Mouse (Mus musculus) forebrain, embryonic 11.5 days (tissue): Measurements from ENCODE around the gene Abhd8. TPM values are rescaled to one million over a fixed set of nuclear protein-coding genes. Genes with fewer than 3 reads are reported as not detected.

Experiments
- ATAC-seq: fragments of 200-750 bp; cut with Nextera tagmentation; replicated peaks from 2 replicates; pipeline ENCODE4 v1.8.0; 2017; ENCODE audit warnings: moderate TSS enrichment; ENCODE audit not compliant: low FRiP score
- DNase-seq: peaks from one replicate; pipeline ENCODE4 v3.0.0-alpha.2; 2017; ENCODE audit warnings: low spot score
- H3K27ac ChIP-seq: fragments of 300-500 bp; sonication (generic); 2 replicates; pipeline ENCODE4 v1.5.1; 2014; ENCODE audit warnings: low read depth, low read length
- H3K27me3 ChIP-seq: fragments of 300-500 bp; sonication (generic); 2 replicates; pipeline ENCODE4 v1.6.1; 2014; ENCODE audit warnings: mild to moderate bottlenecking, low read length, mixed read lengths; ENCODE audit not compliant: control insufficient read depth, insufficient read depth
- H3K36me3 ChIP-seq: fragments of 300-500 bp; sonication (generic); 2 replicates; pipeline ENCODE4 v1.6.1; 2014; ENCODE audit warnings: mild to moderate bottlenecking, low read length, moderate library complexity, mixed read lengths; ENCODE audit not compliant: control insufficient read depth, insufficient read depth
- H3K4me1 ChIP-seq: fragments of 300-500 bp; sonication (generic); replicated peaks from 2 replicates; pipeline ENCODE4 v1.6.1; 2014; ENCODE audit warnings: low read length, mixed read lengths; ENCODE audit not compliant: control insufficient read depth, insufficient read depth
- H3K4me2 ChIP-seq: fragments of 300-500 bp; sonication (generic); 2 replicates; pipeline ENCODE4 v1.6.1; 2014; ENCODE audit warnings: low read depth, mild to moderate bottlenecking, low read length, moderate library complexity, mixed read lengths; ENCODE audit not compliant: severe bottlenecking
- H3K4me3 ChIP-seq: fragments of 300-500 bp; sonication (generic); 2 replicates; pipeline ENCODE4 v1.5.1; 2014; ENCODE audit warnings: low read depth, low read length
- H3K9ac ChIP-seq: fragments of 300-500 bp; sonication (generic); 2 replicates; pipeline ENCODE4 v1.6.1; 2014; ENCODE audit warnings: low read length
- H3K9me3 ChIP-seq: fragments of 300-500 bp; sonication (generic); 2 replicates; pipeline ENCODE4 v1.6.1; 2016; ENCODE audit warnings: low read length, mixed read lengths; ENCODE audit not compliant: control insufficient read depth
- WGBS: fragments of 180-500 bp; shearing (Covaris S2); extraction: QIAGEN DNeasy Blood & Tissue Kit; methylation state at CpG from one replicate; pipeline ENCODE4 v1.1.7; 2014; 5-methylcytosine and 5-hydroxymethylcytosine counted together
- polyA plus RNA-seq: library from polyadenylated mRNA; unstranded; fragments of >200 nt; fragmentation: Nextera tagmentation; extraction: Ambion mirVana; gene quantifications from 2 replicates; pipeline ENCODE4 v1.2.1, GENCODE M21; 2014

Abhd8 gene
- polyA plus RNA-seq, 1 experiment from 2014 or later, result 76.6 TPM

DNA sequence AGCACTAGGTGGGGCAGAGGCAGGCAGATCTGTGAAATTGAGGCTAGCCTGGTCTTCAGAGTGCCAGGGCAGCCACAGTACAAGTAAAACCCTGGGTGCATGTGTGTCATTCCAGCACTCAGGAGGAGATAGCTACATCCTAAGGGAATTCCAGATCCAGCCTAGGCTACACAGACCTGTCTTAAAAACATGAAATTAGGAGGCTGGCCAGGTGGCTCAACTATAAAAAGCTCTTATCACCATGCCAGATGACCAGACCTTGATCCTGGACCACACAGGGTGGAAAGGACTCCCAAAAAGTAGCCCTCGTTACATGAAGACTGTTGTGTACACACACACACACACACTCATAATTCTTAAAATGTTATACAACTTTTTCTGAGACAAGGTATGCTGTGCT is 4.5 kb upstream of the Abhd8 start:
- H3K4me1 ChIP-seq, result peaks cover 16% of the 10 kb centered on the region
- H3K4me2 ChIP-seq, result no peak overlapping the region
- ATAC-seq (no peak), DNase-seq (no peak)
- H3K4me3 ChIP-seq, result no peak overlapping the region
- H3K36me3 ChIP-seq, result no peaks in the 10 kb centered on the region; the same call in 1 of the 2 replicates
- H3K9ac ChIP-seq, result no peak overlapping the region
- no peaks in the 10 kb centered on the region for H3K9me3 ChIP-seq
- H3K27me3 ChIP-seq, result no peaks in the 10 kb centered on the region
- WGBS, result 91% methylated on average over 1 of the region's 1 CpGs
- no peak overlapping the region for H3K27ac ChIP-seq

DNA sequence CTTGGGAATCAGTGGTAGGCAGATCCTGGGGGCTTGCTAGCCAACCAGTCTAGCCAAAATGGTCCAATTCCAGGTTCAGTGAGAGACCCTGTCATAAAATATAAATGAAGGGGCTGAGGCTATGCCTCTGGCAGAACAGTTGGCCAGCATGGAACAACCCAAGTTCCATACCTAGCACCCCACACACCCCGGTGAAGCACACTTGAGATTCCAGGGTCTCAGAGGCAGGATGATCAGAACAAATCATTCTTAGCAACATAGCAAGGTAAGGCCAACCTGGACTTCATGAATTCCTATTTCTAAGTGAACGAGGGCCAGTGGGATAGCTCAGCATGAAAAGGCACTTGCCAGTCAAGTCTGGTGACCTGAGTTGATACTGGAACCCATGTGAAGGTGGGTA is 3.7 kb upstream of the Abhd8 start:
- H3K27me3 ChIP-seq, result no peaks in the 10 kb centered on the region
- no peak overlapping the region for H3K4me3 ChIP-seq
- no peaks in the 10 kb centered on the region for H3K9me3 ChIP-seq
- 96% methylated on average over 2 of the region's 2 CpGs for WGBS
- DNase-seq (no peak), ATAC-seq (no peak)
- no peak overlapping the region for H3K27ac ChIP-seq
- H3K36me3 ChIP-seq, result no peaks in the 10 kb centered on the region; the same call in 1 of the 2 replicates
- no peak overlapping the region for H3K9ac ChIP-seq
- H3K4me2 ChIP-seq, result no peak overlapping the region
- H3K4me1 ChIP-seq, result peaks cover 18% of the 10 kb centered on the region

DNA sequence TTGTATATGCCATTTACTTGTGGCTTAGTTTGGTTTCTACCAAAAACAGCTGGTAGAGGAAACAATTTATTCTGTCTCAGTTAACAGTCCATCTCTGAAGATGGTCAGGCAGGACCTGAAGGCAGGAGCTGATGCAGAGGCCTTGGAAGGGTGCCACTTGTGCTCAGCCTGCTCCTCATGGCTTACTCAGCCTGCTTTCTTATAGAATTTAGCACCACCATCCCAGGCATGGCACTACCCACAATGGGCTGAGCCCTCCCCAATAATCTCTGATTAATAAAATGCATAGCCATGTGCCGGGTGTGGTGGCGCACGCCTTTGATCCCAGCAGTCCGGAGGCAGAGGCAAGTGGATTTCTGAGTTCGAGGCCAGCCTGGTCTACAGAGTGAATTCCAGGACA is 2.7 kb upstream of the Abhd8 start:
- Histone ChIP-seq H3K27ac (no peak overlapping the region), H3K36me3 (no peaks in the 10 kb centered on the region), H3K9me3 (no peaks in the 10 kb centered on the region), H3K4me3 (no peak overlapping the region), H3K4me1 (peaks cover 18% of the 10 kb centered on the region), H3K4me2 (no peak overlapping the region), H3K9ac (no peak overlapping the region), H3K27me3 (no peaks in the 10 kb centered on the region)
- ATAC-seq (no peak), DNase-seq (no peak)
- WGBS, result 98% methylated on average over 5 of the region's 5 CpGs

DNA sequence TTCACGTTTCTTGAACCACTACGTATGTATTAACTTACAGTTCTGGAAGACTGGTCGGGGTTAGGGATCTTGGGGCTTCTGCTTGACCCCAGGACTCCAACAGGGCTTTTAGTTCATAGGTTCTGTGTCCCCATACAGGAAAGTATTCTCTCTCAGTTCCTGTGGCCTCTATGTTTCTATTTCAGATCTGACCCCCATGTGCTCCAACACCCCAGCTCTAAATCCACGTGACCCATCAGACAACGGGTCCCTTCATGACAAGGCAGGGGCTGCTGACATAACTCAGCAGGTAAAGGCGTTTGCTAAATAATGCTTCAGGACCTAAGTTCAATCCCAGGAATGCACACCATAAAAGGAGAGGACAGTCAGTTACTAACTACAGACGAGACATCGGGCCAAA is 2.3 kb upstream of the Abhd8 start:
- peaks cover 18% of the 10 kb centered on the region for H3K4me1 ChIP-seq
- H3K36me3 ChIP-seq, result no peaks in the 10 kb centered on the region
- no peak overlapping the region for H3K9ac ChIP-seq
- peak overlapping the region; percentile 92; the same call in 1 of the 2 replicates for H3K4me2 ChIP-seq
- ATAC-seq (no peak), DNase-seq (no peak)
- H3K27me3 ChIP-seq, result no peaks in the 10 kb centered on the region
- peak overlapping the region; percentile 67 for H3K4me3 ChIP-seq
- no peaks in the 10 kb centered on the region for H3K9me3 ChIP-seq
- no peak overlapping the region for H3K27ac ChIP-seq
- WGBS, result 88% methylated on average over 8 of the region's 8 CpGs

DNA sequence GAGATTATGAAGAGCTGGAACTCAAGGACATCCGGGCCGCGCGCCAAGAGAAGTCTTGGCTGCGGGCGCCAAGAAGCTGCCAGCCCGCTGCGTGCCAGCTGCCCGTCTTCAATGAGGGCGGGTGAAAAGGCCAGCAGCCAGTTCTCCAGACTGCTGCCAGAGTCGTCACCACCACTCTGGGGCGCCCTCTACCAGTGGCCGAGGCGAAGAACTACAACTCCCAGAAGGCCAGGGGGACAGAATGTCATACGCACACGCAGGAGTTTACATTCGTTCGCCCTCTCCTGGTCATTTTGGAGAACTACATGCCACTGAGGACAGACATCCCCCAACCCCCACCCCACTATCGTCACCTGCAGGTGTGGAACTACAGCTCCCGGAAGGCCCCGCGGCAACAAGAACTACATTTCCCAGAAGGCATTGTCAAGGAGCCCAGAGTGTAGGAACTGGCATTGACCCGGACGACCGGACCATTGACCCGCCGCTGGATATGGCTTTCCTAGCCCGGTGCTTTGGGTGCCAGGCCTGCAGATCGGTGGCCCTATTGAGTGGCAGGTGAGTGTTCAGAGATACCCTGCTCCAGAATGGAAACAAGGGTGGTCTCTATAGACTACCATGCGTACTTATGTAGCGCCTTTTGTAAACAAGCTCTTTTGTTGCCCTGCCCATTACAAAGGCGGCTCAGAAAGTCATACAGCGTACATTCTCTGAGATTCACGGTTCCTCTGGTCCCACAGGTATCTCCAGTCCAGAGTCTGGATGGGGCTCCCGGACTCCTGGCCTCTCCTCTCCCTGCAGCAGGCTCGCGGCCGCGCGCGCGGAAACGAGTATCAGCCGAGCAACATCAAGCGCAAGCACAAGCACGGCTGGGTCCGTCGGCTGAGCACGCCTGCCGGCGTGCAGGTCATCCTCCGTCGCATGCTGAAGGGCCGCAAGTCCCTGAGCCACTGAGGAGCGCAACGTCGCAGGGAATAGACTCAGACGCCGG is 1.4 kb upstream of the Abhd8 start, which contains the start of gene Mrpl34:
Mrpl34 (plus strand) TSS at position 447 of the 988 bp plus-strand sequence.
- Histone ChIP-seq H3K27me3 (no peaks in the 10 kb centered on the region), H3K4me2 (peak within 1 kb of the TSS; percentile 92), H3K4me3 (peak within 1 kb of the TSS; percentile 86), H3K4me1 (peaks cover 13% of the 10 kb centered on the region), H3K27ac (peak within 1 kb of the TSS; percentile 8; the same call in 1 of the 2 replicates), H3K9me3 (no peaks in the 10 kb centered on the region), H3K36me3 (no peaks in the 10 kb centered on the region), H3K9ac (peak within 1 kb of the TSS; percentile 90)
- DNase-seq (peak; percentile 98), ATAC-seq (peak; percentile 75)
- under 1% methylated on average over 59 of the region's 59 CpGs for WGBS

- 0 out of 2 replicates have a peak, but pooled peaks have one; percentile 1 for ATAC-seq
- peak overlapping the region; percentile 86 for H3K4me3 ChIP-seq
- peak overlapping the region; percentile 90 for H3K9ac ChIP-seq
- peaks cover 11% of the 10 kb centered on the region; the same call in 1 of the 2 replicates for H3K4me1 ChIP-seq
- peak overlapping the region; percentile 60 for H3K4me2 ChIP-seq
- 7% methylated on average over 16 of the region's 16 CpGs for WGBS
- no peaks in the 10 kb centered on the region for H3K9me3 ChIP-seq
- DNase-seq, result peak; percentile 75
- peaks cover 5% of the 10 kb centered on the region; the same call in 1 of the 2 replicates for H3K36me3 ChIP-seq
- H3K27ac ChIP-seq, result no peak overlapping the region
- no peaks in the 10 kb centered on the region for H3K27me3 ChIP-seq
Measured at GRCm38 (mm10) chr8:71462786-71463185, 669 bp downstream of the Abhd8 start.

DNA sequence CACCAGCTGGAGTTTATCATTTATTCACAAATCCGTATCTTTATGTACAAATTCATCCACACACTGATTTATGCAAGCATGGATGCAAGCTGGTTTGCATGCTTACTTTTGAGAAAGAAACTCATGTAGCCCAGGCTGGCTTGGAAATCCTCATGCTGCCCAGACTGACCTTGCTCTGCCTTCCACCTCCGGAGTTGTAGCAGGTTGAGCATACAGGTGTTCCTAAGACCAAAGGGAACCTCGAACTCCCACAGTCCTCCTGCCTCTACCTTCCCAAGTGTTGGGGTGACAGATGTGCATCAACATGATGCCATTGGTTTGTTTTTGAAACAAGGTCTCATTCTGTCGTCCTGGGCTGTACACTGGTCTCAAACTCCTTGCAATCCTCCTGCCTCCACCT is 1.3 kb downstream of the Abhd8 start:
- no peaks in the 10 kb centered on the region for H3K9me3 ChIP-seq
- peak overlapping the region; percentile 60; the same call in 1 of the 2 replicates for H3K4me2 ChIP-seq
- H3K9ac ChIP-seq, result no peak overlapping the region
- whole genome bisulfite sequencing, result 76% methylated on average over 4 of the region's 4 CpGs
- peaks cover 11% of the 10 kb centered on the region; the same call in 1 of the 2 replicates for H3K4me1 ChIP-seq
- no peak for DNase-seq
- peak overlapping the region; percentile 86; the same call in 1 of the 2 replicates for H3K4me3 ChIP-seq
- no peaks in the 10 kb centered on the region for H3K27me3 ChIP-seq
- no peak overlapping the region for H3K27ac ChIP-seq
- no peak for ATAC-seq
- H3K36me3 ChIP-seq, result peaks cover 5% of the 10 kb centered on the region; the same call in 1 of the 2 replicates

DNA sequence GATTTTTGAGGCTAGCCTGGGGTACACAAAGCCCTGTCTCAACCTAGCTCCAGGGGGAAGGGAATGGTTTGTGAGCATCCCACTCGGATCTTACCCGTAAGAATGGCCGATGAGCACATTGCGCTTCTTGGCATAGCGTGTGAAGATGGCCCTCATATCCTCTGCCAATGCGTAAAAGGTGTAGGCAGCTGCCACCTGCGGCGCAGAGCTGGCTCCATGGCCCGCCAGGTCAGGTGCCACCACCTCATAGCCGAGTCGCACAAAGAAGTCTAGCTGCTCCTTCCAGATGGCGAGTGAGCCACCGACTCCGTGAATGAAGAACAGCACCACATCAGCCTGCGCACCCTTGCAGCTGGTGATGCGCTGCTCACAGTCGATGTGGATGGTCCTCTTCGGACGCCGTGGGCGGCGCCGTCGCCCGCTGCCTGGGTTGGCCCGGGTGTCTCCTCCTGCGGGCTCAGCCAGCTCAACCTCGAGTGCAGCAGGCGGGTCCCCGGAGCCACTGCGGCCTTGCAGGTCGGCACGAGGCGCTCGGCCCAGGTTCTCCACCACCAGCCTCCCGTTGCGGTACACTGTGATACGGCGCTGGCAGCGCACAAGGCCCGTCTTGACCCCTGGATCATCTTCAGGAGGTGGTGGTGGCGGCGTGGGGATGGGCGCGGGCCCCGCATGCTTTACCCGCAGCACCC is 2.2 kb downstream of the Abhd8 start:
- WGBS, result 78% methylated on average over 47 of the region's 47 CpGs
- no peaks in the 10 kb centered on the region for H3K9me3 ChIP-seq
- no peak overlapping the region for H3K9ac ChIP-seq
- peaks cover 5% of the 10 kb centered on the region; the same call in 1 of the 2 replicates for H3K36me3 ChIP-seq
- no peak for DNase-seq
- peaks cover 11% of the 10 kb centered on the region; the same call in 1 of the 2 replicates for H3K4me1 ChIP-seq
- no peaks in the 10 kb centered on the region for H3K27me3 ChIP-seq
- no peak for ATAC-seq
- no peak overlapping the region for H3K4me2 ChIP-seq
- H3K4me3 ChIP-seq, result no peak overlapping the region
- no peak overlapping the region for H3K27ac ChIP-seq
